Mouse (Mus musculus) thymus, postnatal 14 days (tissue): ENCODE measurements around the gene Itpa.

Experiments used
- DNase-seq: peaks from one replicate; pipeline ENCODE4 v3.0.0; 2021

The Itpa gene

DNA sequence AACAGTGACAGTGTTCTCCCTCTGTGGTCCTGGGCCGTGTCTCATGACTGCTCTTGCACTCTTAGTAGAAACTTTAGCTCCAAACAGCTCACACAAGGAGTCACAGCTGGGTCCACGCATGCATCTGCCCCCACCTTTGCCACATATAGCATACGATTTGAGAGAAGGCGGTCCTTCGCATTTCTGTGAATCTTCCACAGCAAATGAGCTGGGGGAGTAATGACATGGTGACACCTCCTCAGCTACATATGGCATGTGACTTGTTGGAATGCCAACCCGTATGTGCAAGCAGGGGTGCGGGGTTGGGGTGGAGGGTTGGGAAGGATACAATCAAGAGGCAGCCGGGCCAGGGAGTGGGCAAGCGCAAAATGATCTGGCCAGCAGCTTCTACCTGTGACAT lies 10.9 kb upstream of the Itpa start:
- DNase-seq = no peak

DNA sequence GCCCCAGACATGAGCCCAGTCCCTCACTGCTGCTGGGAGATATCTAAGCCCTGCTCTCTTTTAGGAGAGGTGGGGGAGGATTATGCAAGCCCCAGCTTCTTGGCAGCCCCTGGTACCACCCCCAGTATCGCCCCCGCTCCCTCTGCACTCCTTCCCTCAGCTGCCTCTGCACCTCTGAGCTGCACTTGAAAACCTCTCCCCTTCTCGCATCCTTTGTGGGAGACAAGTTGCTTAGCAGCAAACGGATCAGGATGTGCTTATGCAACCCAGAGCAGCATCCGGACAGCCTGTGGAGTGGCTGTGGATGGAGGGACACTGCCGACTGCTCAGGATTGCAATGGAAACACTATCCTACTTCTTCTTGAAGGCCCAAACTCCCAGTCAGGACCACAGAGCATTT lies 9.9 kb upstream of the Itpa start:
- DNase-seq = no peak

DNA sequence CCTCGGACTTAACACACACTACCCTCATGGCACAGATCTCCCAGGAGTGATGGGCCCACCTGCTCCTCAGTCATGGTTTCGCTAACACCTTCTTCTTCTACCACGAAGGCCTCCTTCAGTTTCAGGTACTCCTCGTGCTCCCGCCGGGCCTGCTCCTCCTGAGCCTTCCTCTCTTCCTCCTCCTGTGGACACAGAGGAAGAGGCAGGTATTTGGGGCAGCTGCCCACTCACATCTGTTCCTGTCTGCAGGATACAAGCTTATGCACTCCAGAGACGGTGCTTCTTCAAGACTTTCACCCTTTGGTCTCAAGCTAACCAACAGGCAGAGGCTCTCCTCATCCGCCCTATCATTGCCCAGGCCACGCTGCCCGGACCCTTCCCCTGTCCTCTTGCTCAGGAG lies 8.9 kb upstream of the Itpa start:
- DNase-seq = no peak

DNA sequence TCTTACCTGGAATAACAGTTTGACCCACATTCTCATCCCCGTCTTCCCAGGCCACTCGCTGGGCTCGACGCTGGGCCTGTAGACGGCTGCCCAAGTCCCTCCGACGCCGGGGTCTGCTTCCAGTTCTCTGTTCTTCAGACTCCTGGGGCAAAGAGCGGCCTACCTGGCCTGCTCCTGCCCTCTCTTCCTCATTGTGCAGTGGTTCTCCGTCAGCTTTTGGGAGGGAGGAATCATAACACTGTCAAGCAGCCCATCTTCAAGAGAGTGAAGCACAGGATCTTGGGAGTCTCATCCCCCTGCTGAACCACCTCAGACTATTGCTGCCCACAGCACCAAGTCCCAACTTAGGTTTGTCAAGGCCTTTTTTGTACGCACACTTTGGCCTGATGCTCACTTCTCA lies 4.1 kb upstream of the Itpa start:
- no peak for DNase-seq

DNA sequence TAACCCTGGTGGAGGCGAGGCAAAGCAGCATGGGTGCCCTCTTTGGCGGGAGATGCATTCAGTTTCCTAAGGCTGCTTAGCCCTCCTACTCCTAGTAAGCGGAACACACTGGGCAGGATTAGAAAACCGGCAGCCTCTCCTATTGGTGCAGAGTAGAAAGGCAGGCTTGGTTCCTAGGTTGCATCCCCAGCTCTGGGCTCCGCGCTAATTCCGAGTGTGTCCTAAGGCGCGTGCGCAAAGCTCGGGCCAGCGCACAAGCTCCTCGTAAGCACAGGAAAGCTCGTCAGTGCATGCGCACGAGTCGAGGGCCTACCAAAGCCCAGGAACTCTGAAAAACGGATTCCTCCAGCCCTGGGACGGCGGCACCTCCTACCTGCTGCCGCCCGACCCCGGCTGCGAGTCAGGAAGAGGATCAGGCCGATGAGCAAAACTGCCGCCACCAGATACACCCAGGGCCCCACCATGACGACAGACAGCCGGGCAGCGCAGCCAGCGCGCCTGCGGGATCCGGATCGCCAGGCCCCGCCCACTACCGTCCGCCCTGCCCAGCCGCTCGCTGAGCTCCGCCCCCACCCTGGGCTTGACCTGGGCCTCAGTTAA lies 3.2 kb upstream of the Itpa start, which contains the start of gene Ddrgk1:
Gene Ddrgk1 (minus strand): TSS at position 558 of the 600 bp plus-strand sequence.
- peak; percentile 89 for DNase-seq

DNA sequence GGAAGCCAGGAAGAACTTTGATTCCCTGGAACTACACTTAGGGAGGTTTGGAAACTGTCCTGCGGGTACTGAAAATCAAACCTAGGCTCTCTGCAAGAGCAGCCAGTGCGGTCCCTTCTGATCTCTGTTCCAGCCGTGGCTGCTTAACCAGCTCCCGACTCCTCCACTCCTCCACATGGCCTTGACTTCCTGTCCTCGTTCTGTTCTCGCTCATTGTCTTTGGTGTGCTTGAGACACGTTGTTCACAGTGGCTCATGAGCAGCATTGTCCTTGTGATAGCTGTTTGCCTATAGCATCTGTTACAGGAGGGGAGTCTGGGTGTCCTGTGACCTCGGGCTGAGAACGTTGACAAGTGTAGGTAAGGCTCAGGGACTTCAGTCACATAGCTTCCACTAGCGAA lies 9.8 kb downstream of the Itpa start:
- DNase-seq = no peak

DNA sequence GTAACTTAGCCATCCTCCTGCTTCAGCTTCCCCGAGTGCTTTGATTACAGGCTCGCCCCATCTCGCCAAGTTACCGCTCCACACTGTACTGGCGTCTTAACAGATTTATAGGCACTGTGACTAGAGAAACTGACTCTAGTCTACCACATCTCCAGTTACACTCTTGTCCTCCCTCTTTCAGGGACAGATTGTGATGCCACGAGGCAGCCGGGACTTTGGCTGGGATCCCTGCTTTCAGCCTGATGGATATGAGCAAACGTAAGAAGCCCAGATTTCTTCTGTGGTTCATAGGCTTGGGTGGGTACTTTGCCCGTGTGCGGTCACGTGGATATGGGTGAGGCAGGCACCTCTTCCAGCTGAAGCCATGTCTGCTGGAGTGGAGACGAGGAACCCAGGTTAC lies 11.7 kb downstream of the Itpa start:
- DNase-seq = no peak

DNA sequence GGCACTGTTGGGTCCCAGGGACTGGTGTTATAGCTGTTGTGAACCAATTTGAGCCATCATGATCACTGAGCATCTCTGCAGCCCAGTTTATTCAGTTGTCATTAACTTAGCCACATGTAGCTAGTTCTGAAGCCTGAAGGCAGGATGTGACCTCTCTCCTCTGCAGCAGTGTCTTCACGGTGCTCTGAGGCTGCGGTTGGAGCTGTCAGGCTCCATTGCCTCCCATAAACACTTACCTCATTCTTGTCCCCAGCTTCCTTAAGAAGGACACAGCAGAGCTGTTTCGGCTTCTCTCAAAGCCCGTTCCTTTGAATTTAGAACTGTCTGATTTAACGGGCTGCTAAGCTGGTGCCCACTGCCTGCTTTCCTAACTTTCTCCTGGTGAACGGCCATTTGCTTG lies 12.5 kb downstream of the Itpa start:
- DNase-seq = no peak

DNA sequence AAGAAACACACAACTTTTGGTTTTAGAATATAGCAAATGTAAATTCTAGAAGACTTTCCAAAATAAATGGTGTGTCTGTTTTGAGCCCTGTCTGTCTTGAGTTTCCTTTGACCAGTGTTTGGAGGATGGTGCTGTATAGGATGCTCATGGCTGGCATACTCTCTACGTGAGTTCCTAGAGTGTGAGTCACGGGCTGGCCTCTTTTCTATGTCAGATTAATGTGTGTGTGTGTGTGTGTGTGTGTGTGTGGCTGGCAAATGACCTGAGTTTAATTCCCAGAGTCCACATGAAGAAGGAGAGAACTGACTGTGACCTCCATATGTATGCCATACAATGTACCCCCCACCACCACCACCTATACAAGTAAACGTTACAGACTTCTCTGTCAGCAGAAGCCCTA lies 14.1 kb downstream of the Itpa start:
- no peak for DNase-seq

DNA sequence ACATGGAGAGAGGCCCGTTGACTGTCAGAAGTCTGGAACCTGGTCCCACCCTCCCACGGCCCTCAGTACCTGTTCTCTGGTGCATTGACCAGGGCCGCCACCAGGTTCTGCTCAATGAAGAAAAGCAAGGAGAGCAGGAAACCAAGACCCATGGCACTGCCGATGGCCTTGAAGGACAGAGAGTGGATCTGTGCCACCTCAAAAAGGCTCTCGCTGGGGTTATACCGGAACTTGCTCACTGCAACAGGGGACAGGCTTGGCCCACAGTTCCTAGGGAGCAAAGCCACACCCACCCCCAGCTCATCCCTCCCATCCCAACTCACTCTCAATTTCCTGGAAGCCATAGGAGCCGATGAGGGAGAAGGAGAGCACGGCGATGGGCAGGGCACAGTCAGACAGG lies 18.0 kb downstream of the Itpa start:
- DNase-seq = no peak

DNA sequence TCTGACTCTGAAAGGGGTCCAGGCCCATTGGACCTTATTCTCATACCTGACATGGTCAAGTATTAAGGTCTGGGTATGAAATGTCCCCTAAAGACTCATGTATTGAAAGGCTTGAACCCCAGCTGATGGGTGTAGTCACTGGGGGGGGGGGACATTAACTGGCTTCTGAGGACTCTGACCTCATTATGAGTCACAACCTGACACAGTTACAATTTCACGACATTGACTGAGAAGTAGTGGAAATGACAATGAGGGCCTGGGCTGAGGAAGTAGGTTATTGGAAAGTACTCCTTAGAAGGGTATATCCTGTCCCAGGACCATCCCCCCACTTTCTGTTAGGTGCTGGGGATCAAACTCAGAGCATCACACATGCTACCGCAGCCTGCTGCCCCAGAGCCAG lies 21.6 kb downstream of the Itpa start:
- DNase-seq = no peak

DNA sequence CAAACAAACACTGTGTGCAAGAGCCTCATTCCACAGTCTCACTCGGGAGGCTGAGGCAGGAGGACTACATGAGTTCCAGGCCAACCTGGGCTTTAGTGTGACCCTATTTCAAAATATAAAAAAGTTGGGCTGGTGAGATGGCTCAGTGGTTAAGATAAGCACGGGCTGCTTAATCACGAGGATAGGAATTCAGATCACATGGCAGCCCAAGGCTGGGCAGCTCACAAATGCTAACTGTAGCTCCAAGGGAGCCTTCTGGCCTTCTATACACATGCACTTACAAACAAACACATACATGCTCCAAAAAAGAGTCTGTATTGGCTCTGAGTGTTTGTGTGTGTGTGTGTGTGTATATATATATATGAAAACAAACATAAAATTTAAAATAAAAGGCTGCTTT lies 26.2 kb downstream of the Itpa start:
- no peak for DNase-seq

DNA sequence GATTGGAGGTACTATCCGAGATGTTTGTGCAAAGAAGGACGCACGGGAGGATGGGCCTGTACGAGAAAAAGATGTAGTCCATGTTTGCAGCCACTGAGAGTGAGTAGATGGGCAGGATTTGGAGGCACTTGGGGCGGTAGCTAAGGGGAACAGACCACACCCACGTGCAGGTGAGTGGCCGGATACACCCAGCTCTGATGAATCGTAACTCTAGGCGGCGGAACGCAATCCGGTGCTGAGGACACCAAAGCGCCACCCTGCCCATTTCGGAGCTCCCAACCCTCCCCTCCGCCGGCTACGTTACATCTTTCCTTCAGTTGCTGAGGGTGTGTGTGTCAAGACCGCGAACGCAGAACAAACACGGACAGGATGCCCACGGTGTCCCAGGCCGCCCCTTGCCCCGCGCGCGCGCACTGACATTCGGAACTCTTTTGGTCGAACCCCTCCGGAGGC lies 29.3 kb downstream of the Itpa start:
- DNase-seq = peak; percentile 31

DNA sequence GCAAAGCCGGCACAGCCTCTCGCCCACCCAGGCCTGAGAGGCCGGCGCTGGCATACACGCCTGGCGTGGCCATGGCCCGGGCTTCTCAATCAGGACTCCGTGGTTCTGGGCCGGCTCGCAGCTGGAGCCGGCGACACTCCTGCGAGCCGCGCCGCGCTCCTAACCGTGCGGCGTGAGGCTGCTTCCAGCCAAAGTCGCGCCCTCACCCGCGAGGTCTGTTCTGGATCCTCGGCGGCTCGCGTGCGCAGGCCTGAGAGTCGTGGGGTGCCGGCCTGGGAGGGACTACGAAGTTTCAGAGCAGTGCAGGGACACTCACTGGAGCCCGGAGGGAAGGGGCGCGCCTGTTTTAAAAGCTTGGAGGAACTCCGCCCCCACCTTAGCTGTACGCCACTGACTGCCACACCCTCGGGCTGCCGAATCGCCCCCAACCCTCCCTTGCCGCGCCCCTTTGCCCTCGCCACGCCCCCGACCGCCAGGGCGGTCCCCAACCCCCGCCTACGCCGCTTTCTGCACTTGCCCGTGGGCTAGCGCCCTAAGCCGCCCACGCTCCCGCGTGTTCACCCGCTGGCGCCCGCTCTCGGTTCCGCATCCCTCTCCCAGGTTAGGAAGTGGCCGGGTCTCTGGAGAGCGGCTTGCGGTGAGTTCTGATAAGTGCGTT lies 29.9 kb downstream of the Itpa start, which contains the start of gene Slc4a11:
Gene Slc4a11 (minus strand): TSS at position 367 of the 658 bp plus-strand sequence.
- peak; percentile 85 for DNase-seq

DNA sequence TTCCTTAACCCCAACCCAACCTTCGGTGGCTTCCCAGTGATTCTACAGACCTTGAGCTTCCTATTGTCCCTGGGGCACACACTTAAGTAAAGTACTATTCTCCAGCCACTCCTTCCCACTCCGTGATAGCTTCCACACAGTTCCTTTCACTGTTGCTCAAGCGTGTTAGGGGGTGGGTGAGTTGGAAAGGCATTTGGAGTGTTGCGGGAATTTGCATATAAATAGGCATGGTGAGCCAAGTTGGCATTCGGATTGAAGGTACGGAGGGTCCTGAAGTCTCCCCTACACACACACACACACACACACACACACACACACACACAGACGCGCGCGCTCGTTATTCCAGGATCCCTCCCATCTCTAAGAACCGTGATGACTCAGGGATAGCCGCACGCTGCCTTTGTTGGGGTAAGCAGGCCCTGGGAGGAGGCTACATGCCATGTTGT lies 30.4 kb downstream of the Itpa start:
- no peak for DNase-seq

DNA sequence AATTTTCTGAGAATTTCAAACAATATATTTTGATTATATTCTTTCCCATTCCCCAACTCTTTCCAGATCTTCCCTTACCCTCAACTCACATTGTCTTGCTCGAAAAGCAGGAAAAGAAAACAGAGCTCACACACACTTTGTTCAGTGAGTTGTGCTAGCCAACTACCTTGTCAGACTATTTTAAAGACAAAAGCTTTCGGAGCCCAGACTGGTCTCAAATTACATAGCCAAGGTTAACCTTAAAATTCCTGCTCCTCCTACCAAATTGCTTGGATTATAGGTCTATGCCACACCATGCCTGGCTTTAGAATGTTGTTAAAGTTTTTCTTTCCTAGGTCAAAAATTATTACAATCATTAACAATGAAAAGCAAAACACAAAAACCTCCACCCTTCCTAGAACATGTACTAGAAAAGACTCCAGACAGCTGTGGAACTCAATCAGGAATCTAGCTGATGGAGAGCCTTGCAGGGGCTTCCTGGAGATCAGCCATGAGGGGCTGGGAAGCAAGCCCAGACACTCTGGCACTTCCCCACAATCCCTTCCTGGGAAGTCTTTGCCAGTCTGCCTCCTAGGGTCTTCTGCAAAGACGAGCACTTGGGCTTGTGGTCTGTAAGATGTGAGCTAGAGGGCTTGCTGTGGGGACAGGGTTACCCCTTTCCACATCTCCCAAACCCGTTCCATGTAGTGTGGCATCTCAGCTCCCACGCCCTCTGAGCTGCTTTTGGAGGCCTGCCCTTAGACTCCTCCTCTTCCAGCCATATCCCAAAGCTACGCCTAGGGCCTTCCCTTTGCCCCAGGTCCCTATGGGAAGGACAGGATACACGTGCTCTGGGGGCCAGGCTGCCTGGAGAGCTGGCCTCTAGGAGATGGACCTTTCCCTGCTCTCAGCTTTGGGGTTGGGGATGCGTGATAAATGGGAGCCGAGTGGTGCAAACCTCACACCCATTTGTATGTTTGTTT lies 36.9 kb downstream of the Itpa start:
- no peak for DNase-seq

DNA sequence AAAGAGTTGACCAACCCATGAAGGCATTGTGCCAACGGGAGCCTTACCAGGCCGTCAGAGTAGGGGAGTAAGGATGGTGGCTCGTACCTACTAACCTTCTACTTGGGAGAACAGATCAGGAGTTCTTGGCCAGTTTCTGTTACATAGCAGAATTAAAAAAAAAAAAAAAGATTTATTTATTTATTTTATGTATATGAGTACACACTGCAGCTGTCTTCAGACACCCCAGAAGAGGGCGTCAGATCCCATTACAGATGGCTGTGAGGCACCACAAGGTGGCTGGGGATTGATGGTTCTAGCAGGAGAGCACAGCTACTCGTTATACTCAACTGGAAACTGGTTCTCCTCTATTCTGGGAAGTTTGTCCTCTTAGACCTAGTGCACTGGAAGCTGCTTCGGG lies 37.8 kb downstream of the Itpa start:
- DNase-seq = no peak

DNA sequence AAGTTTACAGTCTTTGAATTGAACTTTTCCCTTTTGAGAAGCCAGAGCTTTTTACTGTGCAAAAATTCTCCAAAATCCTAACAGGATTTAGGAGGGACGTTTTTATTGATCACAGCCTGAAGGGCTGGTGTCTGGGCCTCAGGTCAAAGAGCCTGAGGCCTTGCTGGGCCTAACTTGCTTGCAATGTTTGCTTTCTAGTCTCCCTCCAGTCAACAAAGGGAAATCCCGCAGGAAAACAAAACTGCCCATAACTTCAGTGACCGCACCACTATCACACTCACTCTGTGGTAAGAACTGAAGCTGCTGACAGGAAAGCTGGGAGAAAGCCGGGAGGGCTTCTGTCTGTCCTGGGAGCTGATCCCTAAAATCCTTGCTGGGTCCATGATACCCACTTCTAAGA lies 39.2 kb downstream of the Itpa start:
- DNase-seq = no peak

DNA sequence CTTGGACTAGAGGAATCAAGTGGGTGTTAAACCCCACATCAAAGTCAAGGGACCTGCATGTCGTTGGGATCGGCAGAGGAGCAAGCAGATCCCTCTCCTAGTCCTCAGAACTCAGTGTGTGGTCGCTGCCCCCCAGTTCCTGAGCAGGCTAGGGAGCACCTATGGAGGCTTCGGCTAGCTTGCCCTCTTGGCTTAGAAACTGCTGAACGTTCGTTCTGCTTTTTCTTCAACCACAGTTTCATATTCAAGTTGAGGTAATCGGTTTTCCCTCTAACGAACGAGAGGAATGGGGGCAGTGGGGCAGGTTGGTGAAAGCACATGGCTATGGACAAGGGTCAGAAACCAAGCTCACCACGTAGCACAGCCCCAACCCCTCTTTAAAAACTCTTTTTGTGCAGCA lies 39.6 kb downstream of the Itpa start:
- no peak for DNase-seq

DNA sequence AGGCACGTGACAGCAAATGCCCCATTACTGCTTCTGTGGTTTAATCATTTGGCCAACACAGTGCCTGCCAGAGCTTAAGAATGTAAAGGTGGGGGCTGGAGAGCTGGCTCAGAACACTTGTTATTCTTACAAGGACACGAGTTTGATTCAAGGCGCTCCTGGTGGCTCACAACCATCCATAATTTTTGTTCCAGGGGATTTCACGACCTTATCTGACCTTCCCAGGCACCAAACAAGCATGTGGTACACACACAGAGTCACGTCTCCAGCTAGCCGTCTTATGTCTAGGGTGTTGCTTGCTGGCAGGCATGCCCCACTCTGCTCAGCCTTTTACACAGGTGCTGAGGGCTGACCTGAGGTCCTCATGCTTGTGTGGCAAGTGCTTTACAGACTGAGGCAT lies 50.5 kb downstream of the Itpa start:
- no peak for DNase-seq

DNA sequence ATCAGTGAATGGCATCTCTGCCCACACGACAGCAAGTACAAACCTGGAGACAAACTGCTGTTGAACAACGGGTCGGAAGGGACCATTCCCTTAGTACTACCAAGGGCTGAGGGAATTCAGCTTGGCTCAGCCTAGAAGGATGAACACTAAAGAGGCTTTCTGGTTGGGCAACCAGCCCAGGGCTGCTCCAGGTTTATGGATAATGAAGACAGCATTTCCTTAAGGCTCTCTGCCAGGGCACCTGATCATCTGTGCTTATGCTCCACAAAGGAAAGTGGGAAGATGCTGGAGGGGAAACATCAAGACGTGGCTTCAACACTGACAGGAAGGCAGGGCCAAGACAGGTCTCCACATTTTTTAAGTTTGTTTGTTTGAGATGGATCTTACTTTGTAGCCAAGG lies 57.0 kb downstream of the Itpa start:
- no peak for DNase-seq

DNA sequence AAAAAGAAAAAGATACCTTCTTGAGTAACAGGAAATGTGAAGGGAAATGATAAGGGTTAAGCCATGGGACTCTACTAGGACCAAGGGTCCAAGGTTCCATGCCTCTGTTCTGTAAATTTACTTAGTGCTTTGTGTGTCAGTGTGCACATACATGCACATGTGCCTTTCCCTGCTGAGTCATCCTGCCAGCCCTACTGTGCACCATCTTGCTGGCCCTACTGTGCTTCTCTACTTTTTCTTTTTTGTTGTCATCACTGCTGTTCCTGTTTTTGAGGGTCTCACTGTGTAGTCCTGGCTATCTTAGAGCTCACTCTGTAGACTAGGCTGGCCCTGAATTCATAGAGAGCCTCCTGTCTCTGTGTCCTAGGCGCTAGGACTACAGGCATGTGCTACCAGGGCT lies 60.3 kb downstream of the Itpa start:
- no peak for DNase-seq

DNA sequence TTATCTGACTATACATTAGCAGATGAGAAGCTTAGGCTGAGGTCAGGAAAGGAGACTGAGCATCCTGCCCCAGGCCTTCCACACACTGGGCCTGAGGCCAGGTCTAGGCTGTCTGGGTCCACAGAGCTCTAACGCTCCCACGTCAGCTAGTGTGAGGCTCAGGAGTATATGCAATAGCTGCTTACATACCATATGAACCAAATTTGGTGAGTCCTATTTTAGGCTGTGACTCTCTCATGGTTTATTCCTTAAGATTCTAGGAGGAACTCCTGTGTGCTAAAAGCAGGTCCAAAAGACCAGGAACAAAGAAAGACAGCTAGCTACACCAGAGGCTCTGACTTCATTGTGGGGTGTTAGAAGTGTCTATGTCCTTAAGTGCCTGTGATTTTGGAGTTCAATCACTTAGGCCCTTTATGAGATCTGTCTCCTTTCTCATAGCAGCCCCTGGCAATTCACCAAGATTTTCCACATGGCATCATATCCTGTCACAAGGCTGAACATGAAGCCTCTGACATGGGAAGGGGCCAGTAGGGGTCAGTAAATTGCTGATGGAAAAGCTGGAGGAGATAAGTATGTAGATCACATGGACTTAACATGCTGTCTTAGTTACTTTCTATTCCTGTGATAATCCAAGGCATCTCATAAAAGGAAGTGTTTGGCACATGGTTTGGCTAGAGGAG lies 61.6 kb downstream of the Itpa start:
- no peak for DNase-seq
